Mouse (Mus musculus): ENCODE measurements around the gene U2af1l4. TPM values are rescaled to one million over a fixed set of nuclear protein-coding genes. Genes with fewer than 3 reads are reported as not detected.

The U2af1l4 gene
- polyA plus RNA-seq, 1 experiment from 2014 or later = 87.6 TPM

GRCm38 (mm10) chr7:30587842-30588667 lies 25.0 kb downstream of the U2af1l4 start:
- H3K27me3 ChIP-seq (ENCODE audit: control insufficient read depth, insufficient read depth, low read length) = 0 out of 2 replicates have a peak, but pooled peaks cover 4% of the 10 kb centered on the region
- peak; percentile 11 for ATAC-seq (replicated peaks; ENCODE audit: insufficient number of reproducible peaks, low FRiP score, low TSS enrichment)
- peaks cover 10% of the 10 kb centered on the region for H3K4me1 ChIP-seq (ENCODE audit: control insufficient read depth, insufficient read depth, low read length)
- H3K36me3 ChIP-seq (ENCODE audit: control insufficient read depth, insufficient read depth, low read length) = peaks cover 23% of the 10 kb centered on the region
- 1% methylated on average over 47 of the region's 67 CpGs for WGBS (ENCODE audit: insufficient replicate concordance)
- peak overlapping the region; percentile 80 for H3K4me3 ChIP-seq (ENCODE audit: low read depth, low read length)
- H3K9me3 ChIP-seq (replicated peaks; ENCODE audit: control insufficient read depth, low read length) = no peaks in the 10 kb centered on the region
- H3K4me2 ChIP-seq = peak overlapping the region; percentile 95
- peak overlapping the region; percentile 94 for H3K27ac ChIP-seq (ENCODE audit: low read depth, low read length)
- H3K9ac ChIP-seq (ENCODE audit: low read depth, low read length) = peak overlapping the region; percentile 90

GRCm38 (mm10) chr7:30588676-30589434 lies 25.8 kb downstream of the U2af1l4 start, which contains the start of gene Kmt2b:
Gene Kmt2b, minus strand, starts transcription at chr7:30588726.
- Histone ChIP-seq H3K27ac (ENCODE audit: low read depth, low read length) (peak within 1 kb of the TSS; percentile 94), H3K9ac (ENCODE audit: low read depth, low read length) (peak within 1 kb of the TSS; percentile 90), H3K27me3 (ENCODE audit: control insufficient read depth, insufficient read depth, low read length) (0 out of 2 replicates have a peak, but pooled peaks cover 4% of the 10 kb centered on the region), H3K4me3 (ENCODE audit: low read depth, low read length) (peak within 1 kb of the TSS; percentile 80), H3K36me3 (ENCODE audit: control insufficient read depth, insufficient read depth, low read length) (peaks cover 20% of the 10 kb centered on the region), H3K9me3 (replicated peaks; ENCODE audit: control insufficient read depth, low read length) (no peaks in the 10 kb centered on the region), H3K4me1 (ENCODE audit: control insufficient read depth, insufficient read depth, low read length) (peaks cover 10% of the 10 kb centered on the region), H3K4me2 (peak within 1 kb of the TSS; percentile 95)
- WGBS (ENCODE audit: insufficient replicate concordance) = under 1% methylated on average over 60 of the region's 68 CpGs
- peak; percentile 97 for ATAC-seq (replicated peaks; ENCODE audit: insufficient number of reproducible peaks, low FRiP score, low TSS enrichment)

- peaks cover 10% of the 10 kb centered on the region for H3K4me1 ChIP-seq (ENCODE audit: control insufficient read depth, insufficient read depth, low read length)
- WGBS (ENCODE audit: insufficient replicate concordance) = 26% methylated on average over 39 of the region's 40 CpGs
Observed at GRCm38 (mm10) chr7:30589435-30590301, 26.6 kb downstream of the U2af1l4 start.

GRCm38 (mm10) chr7:30590927-30591604 lies 28.0 kb downstream of the U2af1l4 start:
- H3K4me1 ChIP-seq (ENCODE audit: control insufficient read depth, insufficient read depth, low read length) = peaks cover 10% of the 10 kb centered on the region
- H3K9ac ChIP-seq (ENCODE audit: low read depth, low read length) = no peak overlapping the region
- ATAC-seq (replicated peaks; ENCODE audit: insufficient number of reproducible peaks, low FRiP score, low TSS enrichment) = no peak
- H3K36me3 ChIP-seq (ENCODE audit: control insufficient read depth, insufficient read depth, low read length) = peaks cover 5% of the 10 kb centered on the region
- H3K27me3 ChIP-seq (ENCODE audit: control insufficient read depth, insufficient read depth, low read length) = 0 out of 2 replicates have a peak, but pooled peaks cover 4% of the 10 kb centered on the region
- 81% methylated on average over 9 of the region's 9 CpGs for WGBS (ENCODE audit: insufficient replicate concordance)
- H3K9me3 ChIP-seq (replicated peaks; ENCODE audit: control insufficient read depth, low read length) = no peaks in the 10 kb centered on the region
- H3K27ac ChIP-seq (ENCODE audit: low read depth, low read length) = no peak overlapping the region
- no peak overlapping the region for H3K4me2 ChIP-seq
- H3K4me3 ChIP-seq (ENCODE audit: low read depth, low read length) = no peak overlapping the region

More at GRCm38 (mm10) chr7:30589435-30590301, 26.6 kb downstream of the U2af1l4 start:
- no peaks in the 10 kb centered on the region for H3K9me3 ChIP-seq (replicated peaks; ENCODE audit: control insufficient read depth, low read length)
- H3K36me3 ChIP-seq (ENCODE audit: control insufficient read depth, insufficient read depth, low read length) = peaks cover 15% of the 10 kb centered on the region
- 0 out of 2 replicates have a peak, but pooled peaks cover 4% of the 10 kb centered on the region for H3K27me3 ChIP-seq (ENCODE audit: control insufficient read depth, insufficient read depth, low read length)
- H3K27ac ChIP-seq (ENCODE audit: low read depth, low read length) = peak overlapping the region; percentile 94
- H3K9ac ChIP-seq (ENCODE audit: low read depth, low read length) = peak overlapping the region; percentile 90
- H3K4me3 ChIP-seq (ENCODE audit: low read depth, low read length) = peak overlapping the region; percentile 80
- peak; percentile 52 for ATAC-seq (replicated peaks; ENCODE audit: insufficient number of reproducible peaks, low FRiP score, low TSS enrichment)
- H3K4me2 ChIP-seq = peak overlapping the region; percentile 95

- Histone ChIP-seq H3K36me3 (ENCODE audit: control insufficient read depth, insufficient read depth, low read length) (0 out of 2 replicates have a peak, but pooled peaks cover 2% of the 10 kb centered on the region), H3K27ac (ENCODE audit: low read depth, low read length) (no peak overlapping the region), H3K9ac (ENCODE audit: low read depth, low read length) (no peak overlapping the region), H3K9me3 (replicated peaks; ENCODE audit: control insufficient read depth, low read length) (no peaks in the 10 kb centered on the region), H3K4me1 (ENCODE audit: control insufficient read depth, insufficient read depth, low read length) (peaks cover 10% of the 10 kb centered on the region), H3K27me3 (ENCODE audit: control insufficient read depth, insufficient read depth, low read length) (0 out of 2 replicates have a peak, but pooled peaks cover 4% of the 10 kb centered on the region), H3K4me3 (ENCODE audit: low read depth, low read length) (no peak overlapping the region), H3K4me2 (no peak overlapping the region)
- 44% methylated on average over 4 of the region's 4 CpGs for WGBS (ENCODE audit: insufficient replicate concordance)
- no peak for ATAC-seq (replicated peaks; ENCODE audit: insufficient number of reproducible peaks, low FRiP score, low TSS enrichment)
Observed at GRCm38 (mm10) chr7:30591605-30591951, 28.5 kb downstream of the U2af1l4 start.

GRCm38 (mm10) chr7:30592772-30593423 lies 29.8 kb downstream of the U2af1l4 start:
- Histone ChIP-seq H3K27ac (ENCODE audit: low read depth, low read length) (no peak overlapping the region), H3K4me1 (ENCODE audit: control insufficient read depth, insufficient read depth, low read length) (0 out of 2 replicates have a peak, but pooled peaks cover 4% of the 10 kb centered on the region), H3K9ac (ENCODE audit: low read depth, low read length) (no peak overlapping the region), H3K4me2 (no peak overlapping the region), H3K36me3 (ENCODE audit: control insufficient read depth, insufficient read depth, low read length) (no peaks in the 10 kb centered on the region), H3K4me3 (ENCODE audit: low read depth, low read length) (no peak overlapping the region), H3K9me3 (replicated peaks; ENCODE audit: control insufficient read depth, low read length) (no peaks in the 10 kb centered on the region), H3K27me3 (ENCODE audit: control insufficient read depth, insufficient read depth, low read length) (0 out of 2 replicates have a peak, but pooled peaks cover 4% of the 10 kb centered on the region)
- WGBS (ENCODE audit: insufficient replicate concordance) = 38% methylated on average over 5 of the region's 5 CpGs
- ATAC-seq (replicated peaks; ENCODE audit: insufficient number of reproducible peaks, low FRiP score, low TSS enrichment) = no peak

GRCm38 (mm10) chr7:30593579-30594509 lies 30.7 kb downstream of the U2af1l4 start:
- Histone ChIP-seq H3K4me1 (ENCODE audit: control insufficient read depth, insufficient read depth, low read length) (0 out of 2 replicates have a peak, but pooled peaks cover 4% of the 10 kb centered on the region), H3K36me3 (ENCODE audit: control insufficient read depth, insufficient read depth, low read length) (no peaks in the 10 kb centered on the region), H3K27me3 (ENCODE audit: control insufficient read depth, insufficient read depth, low read length) (0 out of 2 replicates have a peak, but pooled peaks cover 4% of the 10 kb centered on the region), H3K9ac (ENCODE audit: low read depth, low read length) (no peak overlapping the region), H3K9me3 (replicated peaks; ENCODE audit: control insufficient read depth, low read length) (no peaks in the 10 kb centered on the region), H3K4me2 (no peak overlapping the region), H3K27ac (ENCODE audit: low read depth, low read length) (no peak overlapping the region), H3K4me3 (ENCODE audit: low read depth, low read length) (no peak overlapping the region)
- no peak for ATAC-seq (replicated peaks; ENCODE audit: insufficient number of reproducible peaks, low FRiP score, low TSS enrichment)
- WGBS (ENCODE audit: insufficient replicate concordance) = 65% methylated on average over 10 of the region's 10 CpGs

Measured in heart, embryonic 11.5 days (tissue).